Mouse (Mus musculus) right cerebral cortex, postnatal 14 days (tissue): ENCODE measurements around the gene Col6a4.

Experiments used
- DNase-seq: peaks from one replicate; pipeline ENCODE4 v3.0.0; 2022

The Col6a4 gene

GRCm38 (mm10) chr9:106096683-106097082 lies at the start of gene Col6a4:
Col6a4 (minus strand) TSS chr9:106096783.
- DNase-seq: no peak

DNA sequence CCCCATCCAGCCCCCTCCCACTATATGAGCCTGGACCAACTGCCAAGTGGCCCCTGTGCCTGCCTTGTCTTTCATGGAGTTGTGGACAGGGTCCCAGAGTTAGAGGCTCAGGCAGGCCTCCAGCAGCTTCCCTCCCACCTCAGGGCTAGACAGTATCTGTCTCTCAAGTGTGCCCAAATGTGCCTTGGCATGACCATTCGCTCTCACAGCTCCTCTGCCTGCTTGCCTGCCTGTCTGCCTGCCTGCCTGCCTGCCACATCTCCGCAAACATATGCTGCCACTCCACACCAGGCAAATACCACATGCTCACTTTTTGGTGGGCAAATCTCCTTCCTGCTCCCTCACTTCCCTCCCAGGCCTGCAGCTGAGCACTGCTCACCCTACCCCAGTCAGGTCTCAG lies 49.0 kb upstream of the Col6a4 start:
- DNase-seq: no peak

DNA sequence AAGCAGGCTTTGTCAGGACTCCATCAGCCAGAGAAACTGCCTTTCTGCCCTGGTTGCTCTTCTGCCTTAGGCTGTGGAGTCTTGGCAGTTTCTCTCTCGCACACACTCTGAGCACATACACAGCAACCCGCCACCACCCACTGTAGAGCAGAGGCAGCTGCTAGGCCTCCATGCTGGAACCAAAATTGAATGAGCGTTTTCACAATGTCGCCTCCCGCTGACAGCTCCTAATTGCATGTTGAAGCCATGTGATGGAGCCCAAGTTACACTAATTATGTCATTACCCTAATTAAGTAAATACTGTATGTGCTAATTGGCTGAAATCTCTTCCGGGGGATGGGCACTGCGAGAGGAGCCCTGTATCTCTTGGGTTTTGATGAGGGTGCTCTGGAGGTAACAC lies 47.6 kb upstream of the Col6a4 start:
- no peak for DNase-seq

DNA sequence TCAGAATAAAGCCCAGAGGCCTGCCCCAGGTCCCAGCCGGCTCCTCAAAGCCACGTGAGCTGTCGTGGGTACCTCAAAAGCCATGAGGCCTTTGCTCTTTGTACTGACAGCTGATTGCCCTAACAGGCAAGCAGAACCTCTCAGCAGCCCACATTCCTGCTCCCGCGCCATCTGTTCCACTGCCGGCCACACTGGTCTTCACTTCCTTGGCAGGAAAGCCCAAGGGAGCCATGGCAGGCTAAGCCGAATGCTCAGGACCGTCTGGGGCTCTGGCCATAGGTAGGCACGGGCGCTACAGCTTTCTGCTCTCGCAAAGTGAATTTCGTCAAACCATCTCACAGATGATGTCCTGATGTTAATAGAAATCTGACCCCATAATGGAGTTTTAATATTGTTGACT lies 45.4 kb upstream of the Col6a4 start:
- DNase-seq: no peak

GRCm38 (mm10) chr9:106139763-106140162 lies 43.2 kb upstream of the Col6a4 start:
- DNase-seq: peak; percentile 47

DNA sequence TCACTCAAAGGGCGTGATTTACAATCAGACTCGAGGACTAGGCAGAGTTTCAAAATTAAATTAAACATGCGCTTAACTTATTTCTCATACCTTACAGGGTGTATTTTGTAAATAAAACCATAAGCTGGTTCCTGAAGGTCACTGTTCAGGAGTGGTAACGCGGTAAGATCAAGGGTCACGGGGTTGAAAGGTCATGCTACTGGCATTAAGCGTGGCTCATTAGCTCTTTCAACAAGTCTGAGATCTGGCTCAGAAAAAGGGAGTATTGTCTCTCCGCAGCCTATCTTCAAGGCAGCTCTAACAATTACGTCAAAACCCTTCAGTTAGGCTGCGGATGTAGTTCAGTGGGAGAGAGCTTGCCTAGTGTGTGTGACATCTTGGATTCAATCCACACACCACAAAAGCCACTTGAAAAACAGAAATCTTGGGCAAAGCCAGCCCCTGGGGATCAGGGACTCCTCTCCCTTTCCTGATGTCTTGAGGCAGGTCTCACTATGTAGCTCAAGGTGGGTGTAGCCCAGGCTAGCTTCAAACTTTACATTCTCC lies 41.2 kb upstream of the Col6a4 start:
- no peak for DNase-seq

GRCm38 (mm10) chr9:106130250-106130649 lies 33.7 kb upstream of the Col6a4 start:
- no peak for DNase-seq

- DNase-seq: no peak
Measured at GRCm38 (mm10) chr9:106129072-106129471, 32.5 kb upstream of the Col6a4 start.

GRCm38 (mm10) chr9:106126786-106127251 lies 30.2 kb upstream of the Col6a4 start:
- DNase-seq: no peak

DNA sequence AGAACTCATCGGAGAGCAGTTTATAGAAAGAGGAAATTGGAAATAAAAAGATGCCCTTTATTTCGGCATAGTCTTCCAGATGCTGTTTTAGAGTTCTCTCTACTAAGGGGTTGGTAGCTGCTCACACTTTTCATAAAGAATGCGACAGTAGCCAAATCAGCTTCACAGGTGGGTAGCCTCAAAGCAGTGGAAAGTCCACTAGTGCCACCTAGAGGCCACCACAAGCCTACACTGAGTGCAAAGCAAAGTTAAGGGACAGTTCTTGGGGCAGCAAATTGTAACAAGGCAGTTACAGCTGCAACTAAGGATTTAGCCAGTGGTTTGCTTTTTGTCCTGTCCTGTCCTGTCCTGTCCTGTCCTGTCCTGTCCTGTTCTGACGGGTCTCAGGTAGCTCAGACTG lies 27.0 kb upstream of the Col6a4 start:
- DNase-seq: peak; percentile 30

DNA sequence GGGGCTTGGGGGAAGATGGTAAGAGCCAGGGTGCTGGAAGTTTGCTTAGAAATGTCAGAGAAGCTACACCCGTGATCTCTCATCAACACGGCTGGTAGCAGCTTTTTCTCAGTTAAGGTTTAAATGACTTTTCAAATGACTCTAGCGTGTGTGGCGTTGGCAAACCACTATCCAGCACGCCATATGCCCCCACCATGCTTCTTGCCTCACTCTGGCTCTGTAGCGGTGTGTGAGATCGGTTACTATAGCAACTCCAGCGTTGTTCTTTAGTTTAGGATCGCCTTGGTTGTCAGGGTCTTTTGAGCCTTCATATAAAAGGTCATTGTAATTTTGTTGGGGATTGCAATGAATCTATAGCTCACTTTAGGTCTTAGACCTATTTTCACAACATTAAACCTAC lies 22.5 kb upstream of the Col6a4 start:
- DNase-seq: no peak

DNA sequence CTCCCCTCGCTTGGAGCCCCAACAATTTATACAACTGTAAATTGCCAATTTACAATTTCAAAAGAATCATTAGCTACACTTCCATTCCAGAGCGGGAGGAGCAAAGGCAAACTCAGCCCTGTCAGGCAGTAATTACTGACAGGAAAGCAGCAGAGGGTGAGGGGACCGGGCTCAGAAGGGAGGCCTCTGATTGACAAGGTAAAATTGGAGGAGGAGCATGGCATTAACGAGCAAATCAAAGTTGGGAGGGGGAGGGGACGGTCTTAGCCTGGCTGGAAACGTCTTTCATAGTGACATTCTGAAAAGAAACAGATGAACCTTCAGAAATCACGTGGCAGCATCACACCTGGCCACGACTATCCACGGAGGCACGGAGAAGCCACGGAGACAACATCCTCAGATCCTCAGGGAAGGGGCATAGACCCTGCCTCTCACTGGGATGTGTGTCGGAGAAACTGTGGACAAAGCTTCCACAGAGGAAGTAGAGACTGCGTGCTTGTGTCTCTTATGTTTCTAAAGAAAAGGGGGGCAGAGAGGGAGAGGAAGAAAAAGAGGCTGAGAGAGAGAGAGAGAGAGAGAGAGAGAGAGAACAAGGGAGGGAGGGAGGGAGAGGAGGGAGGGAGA lies 19.3 kb upstream of the Col6a4 start:
- no peak for DNase-seq

- peak; percentile 90 for DNase-seq
Measured at GRCm38 (mm10) chr9:106112770-106113423, 16.3 kb upstream of the Col6a4 start.

GRCm38 (mm10) chr9:106106241-106106640 lies 9.7 kb upstream of the Col6a4 start:
- DNase-seq: no peak

- no peak for DNase-seq
Measured at GRCm38 (mm10) chr9:106104401-106104800, 7.8 kb upstream of the Col6a4 start.

DNA sequence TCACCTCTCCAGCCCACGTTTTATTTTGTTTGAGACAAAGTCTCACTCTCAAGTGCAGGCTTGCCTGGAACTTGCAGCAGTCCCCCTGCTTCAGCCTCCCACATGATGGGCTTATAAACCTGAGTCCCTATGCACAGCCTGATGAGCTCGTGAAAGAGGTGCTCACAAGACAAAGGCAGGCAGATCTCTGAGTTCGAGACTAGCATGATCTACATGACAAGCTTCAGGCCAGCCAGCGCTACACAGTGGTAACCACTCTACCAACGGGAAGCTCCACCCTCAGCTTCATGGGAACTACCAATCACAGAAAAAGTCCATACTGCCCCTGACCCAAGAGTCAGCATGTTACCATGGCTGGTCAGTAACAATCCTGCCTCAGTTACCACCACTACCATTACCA lies 4.6 kb upstream of the Col6a4 start:
- no peak for DNase-seq

GRCm38 (mm10) chr9:106100262-106100661 lies 3.7 kb upstream of the Col6a4 start:
- DNase-seq: no peak

DNA sequence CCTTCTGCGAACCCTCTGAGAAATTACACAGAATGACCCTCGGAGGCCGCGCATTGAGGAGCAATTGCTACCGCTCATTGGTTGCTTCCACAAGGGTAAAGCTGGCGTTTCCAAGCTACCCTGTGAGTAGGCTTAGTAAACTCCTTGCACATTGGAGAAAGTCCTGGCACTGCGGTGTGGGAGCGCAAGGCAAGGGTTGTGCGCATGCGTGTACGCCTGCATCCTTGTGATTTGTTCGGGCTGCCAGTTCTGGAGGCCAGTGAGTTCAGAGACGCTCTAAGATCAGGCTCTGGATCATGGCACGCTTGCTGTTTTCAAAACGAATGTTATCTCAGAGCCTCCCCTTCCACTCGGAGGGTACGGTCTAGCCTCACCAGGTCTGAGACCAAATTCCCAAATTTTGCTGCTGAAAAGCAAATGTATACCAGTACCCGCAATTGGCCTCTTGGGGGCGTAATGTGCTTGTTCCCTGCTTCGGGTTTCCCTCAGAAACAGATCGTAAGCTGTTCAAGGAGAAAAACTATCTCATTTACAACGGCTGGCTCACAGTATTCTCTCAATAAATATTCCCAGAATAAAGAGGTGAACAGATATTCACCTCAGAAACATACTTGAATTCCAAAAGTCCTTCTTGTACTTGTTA lies 2.9 kb upstream of the Col6a4 start:
- DNase-seq: peak; percentile 10

GRCm38 (mm10) chr9:106081528-106081927 lies 15.1 kb downstream of the Col6a4 start:
- no peak for DNase-seq

GRCm38 (mm10) chr9:106080261-106081033 lies 16.1 kb downstream of the Col6a4 start:
- DNase-seq: peak; percentile 15

- no peak for DNase-seq
Measured at GRCm38 (mm10) chr9:106077953-106078352, 18.6 kb downstream of the Col6a4 start.

- DNase-seq: no peak
Measured at GRCm38 (mm10) chr9:106076234-106076633, 20.3 kb downstream of the Col6a4 start.

DNA sequence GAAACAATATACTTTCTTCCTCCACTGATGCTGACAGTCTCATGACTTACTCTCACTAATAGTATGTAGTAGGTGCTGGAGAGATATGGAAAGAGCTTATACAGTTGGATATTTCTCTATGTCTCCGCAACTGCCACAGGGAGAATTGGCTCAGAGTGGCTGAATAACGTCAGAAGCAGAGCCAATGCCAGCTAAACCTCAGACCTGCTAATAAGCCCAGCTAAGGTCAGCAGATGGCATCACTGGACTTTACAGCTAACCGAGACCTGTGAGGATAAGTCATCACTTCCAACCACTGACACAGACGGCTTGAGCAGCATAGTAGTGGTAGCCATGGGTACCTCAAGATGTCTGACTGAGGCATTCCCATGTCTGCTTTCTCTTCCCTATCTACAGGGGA lies 22.6 kb downstream of the Col6a4 start:
- DNase-seq: no peak
